In the genomic region with DNA sequence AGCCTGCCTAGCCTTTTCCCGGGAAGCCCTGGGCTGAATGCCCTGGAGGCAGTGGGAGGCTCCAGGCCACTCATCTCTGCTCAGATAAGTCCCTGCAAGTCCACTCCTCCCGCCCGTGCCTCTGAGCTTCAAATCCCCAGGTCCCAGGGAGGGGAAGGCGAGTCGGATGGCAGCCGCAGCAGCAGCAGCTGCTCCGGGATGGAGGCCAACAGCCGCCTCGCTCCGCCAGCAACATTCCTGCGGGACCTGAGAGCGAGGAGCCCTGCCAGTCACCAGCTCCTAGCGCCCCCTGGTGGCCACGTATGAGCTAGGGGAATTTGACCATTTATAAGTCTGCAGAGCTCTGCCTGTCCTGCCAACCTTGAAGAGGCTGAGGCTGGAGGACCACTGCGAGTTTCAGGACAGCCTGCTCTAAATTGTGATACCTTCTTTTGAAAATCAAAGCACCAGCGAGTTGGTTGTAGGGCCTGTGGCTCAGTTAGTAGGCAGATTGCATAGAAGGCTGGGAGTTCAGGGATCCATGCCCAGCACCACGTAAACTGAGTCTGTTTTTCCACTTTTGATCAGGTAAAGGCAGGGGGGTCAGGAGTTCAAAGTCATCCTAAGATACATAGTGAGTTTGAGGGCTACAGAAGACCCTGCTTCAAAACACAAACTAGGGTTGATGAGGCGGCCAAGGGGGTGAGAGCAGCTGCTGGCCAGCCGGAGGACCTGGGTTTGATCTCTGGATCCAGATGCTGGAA, we compare ENCODE assay signal across 1 mouse cellular context.
TF ChIP-seq lines count a peak whose summit lies in the region.

No protein-coding gene starts in this region.

TF ChIP-seq in C2C12, 6 proteins besides CTCF, POLR2A, EP300 and RAD21:
- TF ChIP-seq MYOD1 (IDR thresholded peaks at IDR 0.05; ENCODE audit: control insufficient read depth, insufficient read length, low read depth) (peak; percentile 80), MAX (IDR thresholded peaks at IDR 0.05) (peak; percentile 73), MYOG (IDR thresholded peaks at IDR 0.05; ENCODE audit: control insufficient read depth, extremely low read depth, insufficient read length) (no peak)
